Mouse (Mus musculus): ENCODE results near the gene Hs3st6. TPM values are rescaled to one million over a fixed set of nuclear protein-coding genes. Genes with fewer than 3 reads are reported as not detected.

Gene Hs3st6
- total RNA-seq, 2 experiments from 2014 or later: not detected

GRCm38 (mm10) chr17:24729067-24729466, 23.7 kb upstream of the Hs3st6 start:
- DNase-seq: no peak

GRCm38 (mm10) chr17:24730787-24731186, 22.0 kb upstream of the Hs3st6 start:
- DNase-seq: no peak

GRCm38 (mm10) chr17:24732233-24732935, 20.4 kb upstream of the Hs3st6 start:
- DNase-seq: no peak

- DNase-seq: no peak
Measured at GRCm38 (mm10) chr17:24733434-24734050, 19.2 kb upstream of the Hs3st6 start.

GRCm38 (mm10) chr17:24734513-24734912, 18.3 kb upstream of the Hs3st6 start:
- DNase-seq: no peak

GRCm38 (mm10) chr17:24735446-24735845, 17.3 kb upstream of the Hs3st6 start:
- no peak for DNase-seq

GRCm38 (mm10) chr17:24736330-24737051, 16.3 kb upstream of the Hs3st6 start, which contains the start of gene Msrb1:
Msrb1 (plus strand) TSS chr17:24736642.
- peak; percentile 91 to 92 for DNase-seq

- DNase-seq: no peak
Measured at GRCm38 (mm10) chr17:24737135-24737810, 15.5 kb upstream of the Hs3st6 start.

GRCm38 (mm10) chr17:24738238-24738637, 14.6 kb upstream of the Hs3st6 start:
- no peak for DNase-seq

GRCm38 (mm10) chr17:24739926-24740325, 12.9 kb upstream of the Hs3st6 start:
- DNase-seq: no peak

- DNase-seq: no peak
Measured at GRCm38 (mm10) chr17:24742307-24742706, 10.5 kb upstream of the Hs3st6 start.

GRCm38 (mm10) chr17:24743896-24744295, 8.9 kb upstream of the Hs3st6 start:
- no peak for DNase-seq

- DNase-seq: no peak
Measured at GRCm38 (mm10) chr17:24744381-24744780, 8.4 kb upstream of the Hs3st6 start.

GRCm38 (mm10) chr17:24745526-24746497, 7.0 kb upstream of the Hs3st6 start:
- DNase-seq: peak; percentile 68 to 83

GRCm38 (mm10) chr17:24746986-24747385, 5.8 kb upstream of the Hs3st6 start:
- no peak for DNase-seq

GRCm38 (mm10) chr17:24751528-24751927, 1.3 kb upstream of the Hs3st6 start:
- no peak for DNase-seq

- no peak for DNase-seq
Measured at GRCm38 (mm10) chr17:24757394-24757793, 4.6 kb downstream of the Hs3st6 start.

- no peak for DNase-seq
Measured at GRCm38 (mm10) chr17:24761121-24761520, 8.3 kb downstream of the Hs3st6 start.

- no peak for DNase-seq
Measured at GRCm38 (mm10) chr17:24765016-24765905, 12.5 kb downstream of the Hs3st6 start.

GRCm38 (mm10) chr17:24766266-24766875, 13.6 kb downstream of the Hs3st6 start:
- DNase-seq: no peak
